Mouse (Mus musculus): ENCODE measurements around the gene Snx18. TPM values are rescaled to one million over a fixed set of nuclear protein-coding genes. Genes with fewer than 3 reads are reported as not detected.

Snx18 gene
- polyA plus RNA-seq, 1 experiment from 2014 or later: 8.3 TPM

DNA sequence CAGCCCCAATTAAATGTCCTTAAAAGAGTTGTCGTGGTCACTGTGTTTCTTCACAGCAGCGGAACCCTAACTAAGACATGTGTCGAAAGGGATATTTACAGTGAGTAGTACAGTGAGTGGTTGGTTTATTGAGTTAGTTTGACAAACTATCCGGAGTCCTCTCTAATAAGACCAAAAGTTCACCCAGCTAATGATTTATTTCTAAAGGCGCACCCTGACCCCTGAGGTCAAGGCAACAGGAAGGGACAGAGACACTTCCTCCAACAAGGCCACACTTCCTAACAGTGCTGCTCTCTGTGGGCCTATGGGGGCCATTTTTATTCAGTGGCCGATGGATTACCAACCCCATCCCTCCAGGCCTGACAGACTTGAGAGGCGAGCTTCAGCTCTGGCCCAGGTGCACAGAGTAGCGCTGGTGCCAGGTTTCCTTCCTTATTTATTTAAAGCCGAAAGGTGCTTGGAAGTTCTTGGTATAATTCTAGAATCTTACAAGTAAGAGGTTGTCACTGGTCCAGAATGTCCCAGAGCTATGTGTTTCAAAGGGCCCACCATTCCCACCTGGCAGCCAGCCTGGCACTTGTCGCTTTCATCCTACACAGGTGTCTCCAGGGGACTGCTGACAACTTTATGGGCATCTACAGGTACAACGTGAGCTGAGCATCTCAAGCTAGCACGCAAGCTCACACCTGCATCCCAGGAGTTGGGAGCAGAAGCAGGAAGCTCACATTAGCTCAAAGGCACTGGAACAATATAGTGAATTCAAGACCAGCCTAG lies 16.3 kb downstream of the Snx18 start:
- WGBS: 94% methylated on average over 12 of the region's 12 CpGs
- H3K4me1 ChIP-seq: peaks cover 19% of the 10 kb centered on the region
- H3K9me3 ChIP-seq (replicated peaks): no peaks in the 10 kb centered on the region
- H3K9ac ChIP-seq: no peak overlapping the region
- H3K36me3 ChIP-seq (ENCODE audit: poor library complexity, severe bottlenecking): peaks cover 7% of the 10 kb centered on the region; the same call in 1 of the 2 replicates
- no peak overlapping the region for H3K4me3 ChIP-seq
- H3K4me2 ChIP-seq: no peak overlapping the region
- ATAC-seq: no peak
- no peaks in the 10 kb centered on the region for H3K27me3 ChIP-seq
- no peak overlapping the region for H3K27ac ChIP-seq

DNA sequence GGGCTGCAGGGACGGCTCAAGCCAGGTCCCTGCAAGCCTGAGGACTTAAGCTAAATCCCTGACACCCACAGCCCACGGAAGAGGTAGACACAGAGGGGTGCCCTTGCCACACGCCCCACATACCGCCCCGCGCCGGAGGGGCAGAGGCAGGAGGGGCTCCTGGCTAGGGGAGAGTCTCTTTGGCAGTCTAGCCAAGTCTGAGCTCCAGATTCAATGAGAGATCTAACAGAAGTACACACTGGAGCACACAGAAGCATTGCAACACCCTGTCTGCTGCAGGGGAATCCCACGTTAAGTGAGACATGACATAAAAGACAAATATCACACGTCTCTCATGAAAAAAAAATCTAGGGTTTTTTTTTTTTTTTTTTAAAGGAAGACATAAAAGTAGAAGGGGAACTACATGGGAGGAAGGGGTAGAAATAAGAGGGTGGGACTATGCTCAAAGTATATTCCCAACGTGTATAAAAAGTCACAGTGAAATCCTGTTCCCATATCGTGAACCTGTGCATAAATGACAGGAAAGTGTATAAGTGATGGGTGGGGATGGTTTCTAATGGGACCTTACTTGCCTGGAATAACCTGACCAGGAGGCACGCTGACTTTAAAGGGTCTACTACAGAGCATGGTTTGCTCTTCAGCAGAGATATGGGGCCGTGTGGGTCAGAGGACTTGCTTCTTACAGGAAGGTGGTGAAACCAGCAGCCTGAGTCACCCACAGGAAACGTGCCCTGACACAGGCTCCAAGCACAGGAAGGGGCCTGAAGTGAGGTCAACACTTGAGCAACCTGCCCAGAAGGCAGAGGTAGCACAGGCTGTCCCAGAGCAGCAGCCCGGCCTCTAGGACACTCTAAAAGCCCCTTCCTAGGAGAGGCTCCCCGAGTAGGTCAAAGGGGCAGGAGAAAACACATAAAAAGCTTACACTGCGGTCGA lies 17.6 kb downstream of the Snx18 start:
- H3K9me3 ChIP-seq (replicated peaks): no peaks in the 10 kb centered on the region
- no peak for ATAC-seq
- H3K4me1 ChIP-seq: peaks cover 30% of the 10 kb centered on the region
- H3K4me2 ChIP-seq: no peak overlapping the region
- no peak overlapping the region for H3K9ac ChIP-seq
- H3K27me3 ChIP-seq: no peaks in the 10 kb centered on the region
- H3K36me3 ChIP-seq (ENCODE audit: poor library complexity, severe bottlenecking): 0 out of 2 replicates have a peak, but pooled peaks cover 4% of the 10 kb centered on the region
- no peak overlapping the region for H3K27ac ChIP-seq
- WGBS: 94% methylated on average over 18 of the region's 18 CpGs
- H3K4me3 ChIP-seq: no peak overlapping the region

DNA sequence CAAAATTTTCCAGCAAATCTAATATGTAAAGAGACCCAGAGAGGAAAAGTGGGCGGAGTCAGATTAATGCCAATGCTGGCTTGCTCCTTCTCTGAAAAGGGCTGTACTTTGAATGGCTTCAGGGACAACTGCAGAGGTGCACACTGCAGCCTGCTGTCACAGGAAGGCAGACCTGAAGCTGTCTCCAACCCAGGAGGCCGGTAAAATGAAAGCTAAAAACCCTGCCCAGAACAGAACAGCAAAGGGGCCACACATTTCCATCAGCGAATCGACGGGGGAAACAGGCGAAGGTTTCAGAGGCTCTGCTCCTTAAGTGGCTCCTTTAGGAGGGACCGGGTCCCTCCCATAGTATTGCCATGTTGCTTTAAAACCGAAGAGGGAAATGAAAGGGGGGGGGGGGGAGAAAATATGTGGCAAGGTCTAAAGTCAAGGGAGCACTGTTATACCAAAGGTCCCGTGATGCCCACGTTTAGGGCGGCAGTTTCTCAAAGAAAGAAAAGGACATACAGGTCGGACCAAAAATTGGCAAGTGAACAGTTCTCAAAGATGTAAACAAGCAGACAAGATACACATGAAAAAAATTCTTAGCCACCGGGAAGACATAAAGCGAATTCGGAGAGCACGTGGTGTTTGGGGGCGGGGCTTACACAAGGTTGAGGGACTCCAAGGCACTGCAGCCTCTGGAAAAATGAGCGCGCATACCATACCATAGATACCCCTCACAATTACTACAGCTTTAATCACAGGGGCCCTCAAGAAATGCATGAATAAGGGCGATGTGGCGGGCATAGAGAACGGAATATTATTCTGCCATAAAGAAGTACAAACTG lies 18.4 kb downstream of the Snx18 start:
- H3K4me3 ChIP-seq: no peak overlapping the region
- WGBS: 92% methylated on average over 22 of the region's 22 CpGs
- H3K9me3 ChIP-seq (replicated peaks): no peaks in the 10 kb centered on the region
- no peak overlapping the region for H3K27ac ChIP-seq
- 0 out of 2 replicates have a peak, but pooled peaks cover 4% of the 10 kb centered on the region for H3K36me3 ChIP-seq (ENCODE audit: poor library complexity, severe bottlenecking)
- no peak overlapping the region for H3K9ac ChIP-seq
- no peak overlapping the region for H3K4me2 ChIP-seq
- H3K27me3 ChIP-seq: no peaks in the 10 kb centered on the region
- no peak for ATAC-seq
- H3K4me1 ChIP-seq: peaks cover 38% of the 10 kb centered on the region

DNA sequence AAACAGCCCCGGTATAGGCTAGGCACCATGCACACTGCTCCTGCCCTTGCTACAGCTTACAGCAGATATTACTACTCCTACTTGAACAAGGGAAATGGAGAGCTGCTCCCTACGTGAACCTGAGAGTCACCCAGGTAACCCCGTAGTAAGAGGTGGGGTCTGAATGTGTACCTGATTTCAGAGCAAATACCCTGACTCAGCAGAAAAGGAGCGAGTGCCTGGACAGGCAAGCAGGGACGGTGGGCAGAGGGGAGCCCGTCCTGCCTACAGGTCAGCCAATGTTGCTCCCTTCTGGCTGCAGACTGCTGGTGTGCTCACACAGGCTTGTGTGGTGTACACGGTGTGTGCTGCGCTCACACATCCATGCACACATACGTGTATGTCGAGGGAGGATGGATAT lies 20.7 kb downstream of the Snx18 start:
- Histone ChIP-seq H3K4me1 (peaks cover 41% of the 10 kb centered on the region), H3K9ac (no peak overlapping the region), H3K27me3 (no peaks in the 10 kb centered on the region), H3K4me2 (no peak overlapping the region), H3K36me3 (ENCODE audit: poor library complexity, severe bottlenecking) (peaks cover 8% of the 10 kb centered on the region; the same call in 1 of the 2 replicates), H3K27ac (no peak overlapping the region), H3K9me3 (replicated peaks) (no peaks in the 10 kb centered on the region), H3K4me3 (no peak overlapping the region)
- 93% methylated on average over 10 of the region's 10 CpGs for WGBS
- no peak for ATAC-seq

DNA sequence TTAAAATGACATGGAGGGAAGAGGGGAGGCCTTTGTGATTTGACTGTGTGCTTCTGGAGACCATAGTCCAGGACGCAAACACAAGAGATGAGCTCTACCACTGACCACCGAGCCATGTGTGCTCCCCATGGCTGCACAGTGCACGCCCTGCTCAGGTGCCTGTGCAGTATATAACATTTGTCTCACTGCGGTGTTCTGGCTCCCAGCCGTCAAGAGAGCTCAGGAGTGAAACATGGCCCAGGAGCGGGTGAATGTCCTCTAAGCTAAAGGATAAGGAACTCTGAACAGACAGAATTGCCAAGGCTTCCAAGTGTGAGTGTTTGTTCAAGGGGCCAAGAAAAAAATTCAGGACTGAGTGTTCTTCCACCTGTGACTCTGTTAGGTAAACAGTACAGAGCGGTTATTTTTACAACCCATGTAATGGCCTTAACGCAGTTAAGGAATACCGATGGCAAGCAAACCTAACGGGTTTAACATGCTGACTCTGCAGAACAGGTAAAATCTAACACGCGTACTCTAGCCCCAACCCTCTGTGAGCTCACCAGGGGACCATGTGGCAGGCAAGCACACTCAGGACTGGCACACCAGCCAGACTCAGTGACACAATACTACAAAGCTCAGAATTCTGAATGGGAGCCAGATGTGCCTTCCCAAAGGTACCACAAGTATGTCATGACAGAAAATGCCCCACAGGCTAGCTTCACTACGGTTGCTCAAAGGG lies 21.4 kb downstream of the Snx18 start:
- no peak overlapping the region for H3K4me3 ChIP-seq
- peaks cover 10% of the 10 kb centered on the region for H3K36me3 ChIP-seq (ENCODE audit: poor library complexity, severe bottlenecking)
- no peaks in the 10 kb centered on the region for H3K27me3 ChIP-seq
- H3K4me1 ChIP-seq: peaks cover 41% of the 10 kb centered on the region
- H3K4me2 ChIP-seq: no peak overlapping the region
- no peak overlapping the region for H3K27ac ChIP-seq
- no peaks in the 10 kb centered on the region for H3K9me3 ChIP-seq (replicated peaks)
- no peak overlapping the region for H3K9ac ChIP-seq
- ATAC-seq: no peak
- 88% methylated on average over 13 of the region's 13 CpGs for WGBS

DNA sequence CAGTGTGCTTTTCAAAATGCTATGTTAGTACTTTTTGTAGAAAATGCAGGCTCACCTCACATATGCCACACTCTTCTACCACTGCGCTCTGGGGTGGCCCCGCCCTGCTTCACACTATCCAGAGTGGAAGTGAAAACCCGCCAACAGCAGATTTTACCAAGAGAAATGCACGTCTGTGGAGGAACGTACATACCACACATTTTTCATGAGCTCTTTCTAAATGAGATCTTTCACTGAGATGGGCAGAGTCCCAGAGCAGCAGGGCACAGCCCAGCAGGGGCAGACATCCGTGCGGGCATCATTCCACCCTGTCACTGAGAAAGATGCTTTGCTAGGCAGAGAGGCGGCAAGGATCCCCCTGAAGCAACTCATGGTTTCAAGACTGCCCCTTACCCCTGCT lies 22.4 kb downstream of the Snx18 start:
- H3K4me2 ChIP-seq: no peak overlapping the region
- H3K9me3 ChIP-seq (replicated peaks): no peaks in the 10 kb centered on the region
- H3K36me3 ChIP-seq (ENCODE audit: poor library complexity, severe bottlenecking): peaks cover 6% of the 10 kb centered on the region
- no peak overlapping the region for H3K27ac ChIP-seq
- 69% methylated on average over 8 of the region's 8 CpGs for WGBS
- no peak overlapping the region for H3K9ac ChIP-seq
- H3K4me3 ChIP-seq: no peak overlapping the region
- peaks cover 41% of the 10 kb centered on the region for H3K4me1 ChIP-seq
- peak; percentile 33 for ATAC-seq
- H3K27me3 ChIP-seq: no peaks in the 10 kb centered on the region

DNA sequence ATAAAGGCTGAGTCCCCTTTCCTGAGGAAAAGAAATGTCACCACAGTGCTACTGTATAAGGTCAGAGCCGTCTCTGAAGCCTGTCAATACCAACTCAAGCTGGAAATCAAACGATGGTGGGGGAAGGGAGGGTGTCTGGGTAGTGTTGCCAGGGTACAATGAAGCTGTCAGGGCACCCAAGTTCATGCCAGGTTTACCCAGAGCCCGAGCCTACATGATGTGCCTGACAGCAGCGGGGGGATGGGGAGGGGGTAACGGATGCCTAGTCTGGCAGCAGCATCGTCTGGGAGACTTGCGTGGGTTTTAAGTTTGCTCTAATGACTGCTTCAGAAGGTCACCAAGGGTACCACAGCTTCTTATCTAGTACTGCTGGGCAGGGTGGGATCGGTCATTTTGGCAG lies 23.1 kb downstream of the Snx18 start:
- WGBS: 66% methylated on average over 8 of the region's 8 CpGs
- peaks cover 41% of the 10 kb centered on the region for H3K4me1 ChIP-seq
- H3K27ac ChIP-seq: no peak overlapping the region
- no peaks in the 10 kb centered on the region for H3K27me3 ChIP-seq
- peaks cover 13% of the 10 kb centered on the region for H3K36me3 ChIP-seq (ENCODE audit: poor library complexity, severe bottlenecking)
- no peak overlapping the region for H3K4me3 ChIP-seq
- no peak overlapping the region for H3K4me2 ChIP-seq
- no peak overlapping the region for H3K9ac ChIP-seq
- ATAC-seq: peak; percentile 61
- H3K9me3 ChIP-seq (replicated peaks): no peaks in the 10 kb centered on the region

DNA sequence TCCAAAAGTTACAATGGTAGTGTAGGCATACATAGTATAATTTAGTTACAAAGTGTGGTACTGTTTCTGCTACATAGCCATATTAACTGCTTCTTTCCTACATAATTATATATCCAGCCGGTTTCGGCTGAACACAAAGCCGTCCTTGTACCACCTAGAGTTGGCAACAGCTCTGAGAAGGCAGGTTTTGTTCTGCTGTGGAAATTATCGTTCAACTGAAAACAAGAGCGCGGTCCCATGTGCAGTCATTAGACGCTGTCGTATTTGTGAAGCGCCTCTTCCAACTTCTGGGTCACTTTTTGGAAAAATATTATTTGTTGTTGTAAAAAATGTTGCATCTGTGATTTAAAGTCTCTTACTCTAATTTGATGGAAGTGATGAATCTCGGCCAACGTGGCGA lies 24.0 kb downstream of the Snx18 start:
- no peaks in the 10 kb centered on the region for H3K27me3 ChIP-seq
- no peak overlapping the region for H3K27ac ChIP-seq
- no peak; the same call in 1 of the 2 replicates for ATAC-seq
- WGBS: 65% methylated on average over 12 of the region's 12 CpGs
- H3K36me3 ChIP-seq (ENCODE audit: poor library complexity, severe bottlenecking): peaks cover 15% of the 10 kb centered on the region
- H3K4me2 ChIP-seq: no peak overlapping the region
- no peak overlapping the region for H3K4me3 ChIP-seq
- no peak overlapping the region for H3K9ac ChIP-seq
- no peaks in the 10 kb centered on the region for H3K9me3 ChIP-seq (replicated peaks)
- peaks cover 41% of the 10 kb centered on the region for H3K4me1 ChIP-seq

DNA sequence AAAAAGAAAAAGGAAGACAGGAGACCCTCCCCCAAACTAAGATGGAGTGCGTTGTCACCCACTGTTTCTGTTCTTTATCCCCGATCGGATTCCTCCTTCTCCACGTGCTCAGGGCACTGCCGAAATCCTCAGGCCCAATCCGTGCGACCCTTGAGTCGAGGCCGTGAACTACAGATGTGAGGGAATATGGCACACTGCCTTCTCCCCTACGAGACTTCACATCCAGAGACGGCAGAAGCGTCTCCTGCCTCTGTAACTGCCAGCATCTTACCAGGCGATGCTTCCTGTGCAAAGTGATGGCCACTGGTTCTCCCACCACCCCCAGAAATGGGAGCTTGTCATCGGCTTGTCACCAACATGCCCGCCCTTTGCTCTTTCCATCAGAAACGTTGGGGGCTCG lies 24.7 kb downstream of the Snx18 start:
- Histone ChIP-seq H3K27me3 (no peaks in the 10 kb centered on the region), H3K4me3 (no peak overlapping the region), H3K27ac (no peak overlapping the region), H3K4me1 (peaks cover 39% of the 10 kb centered on the region), H3K36me3 (ENCODE audit: poor library complexity, severe bottlenecking) (peaks cover 15% of the 10 kb centered on the region), H3K9me3 (replicated peaks) (no peaks in the 10 kb centered on the region), H3K9ac (no peak overlapping the region), H3K4me2 (no peak overlapping the region)
- 93% methylated on average over 17 of the region's 17 CpGs for WGBS
- no peak for ATAC-seq

DNA sequence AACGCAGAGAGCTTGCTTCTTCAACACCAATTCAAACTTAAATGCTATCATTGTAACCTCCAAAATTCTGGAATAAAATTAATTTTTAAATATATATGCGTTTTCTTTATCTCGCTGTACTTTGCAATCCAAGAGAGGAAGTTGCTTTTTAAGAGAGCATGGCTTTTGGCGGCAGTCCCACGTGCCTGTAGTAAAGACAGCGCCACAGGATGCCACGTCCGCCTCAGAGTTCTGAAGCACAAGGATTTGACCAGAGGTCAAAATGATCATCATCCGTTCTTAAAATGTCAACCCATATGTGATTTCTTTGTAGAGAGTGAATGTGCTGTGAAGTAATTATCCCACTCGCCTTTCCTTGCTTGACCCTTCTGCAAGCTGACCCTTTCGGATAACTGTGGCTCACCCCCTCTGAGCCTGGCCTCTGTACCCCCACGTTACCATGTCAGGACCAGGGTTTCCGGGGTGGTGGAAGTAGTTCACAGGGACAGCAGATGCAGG lies 25.6 kb downstream of the Snx18 start:
- 92% methylated on average over 13 of the region's 13 CpGs for WGBS
- Histone ChIP-seq H3K27ac (no peak overlapping the region), H3K4me1 (peaks cover 43% of the 10 kb centered on the region), H3K9ac (no peak overlapping the region), H3K4me3 (no peak overlapping the region), H3K9me3 (replicated peaks) (no peaks in the 10 kb centered on the region), H3K4me2 (no peak overlapping the region), H3K36me3 (ENCODE audit: poor library complexity, severe bottlenecking) (peaks cover 15% of the 10 kb centered on the region), H3K27me3 (no peaks in the 10 kb centered on the region)
- no peak for ATAC-seq

DNA sequence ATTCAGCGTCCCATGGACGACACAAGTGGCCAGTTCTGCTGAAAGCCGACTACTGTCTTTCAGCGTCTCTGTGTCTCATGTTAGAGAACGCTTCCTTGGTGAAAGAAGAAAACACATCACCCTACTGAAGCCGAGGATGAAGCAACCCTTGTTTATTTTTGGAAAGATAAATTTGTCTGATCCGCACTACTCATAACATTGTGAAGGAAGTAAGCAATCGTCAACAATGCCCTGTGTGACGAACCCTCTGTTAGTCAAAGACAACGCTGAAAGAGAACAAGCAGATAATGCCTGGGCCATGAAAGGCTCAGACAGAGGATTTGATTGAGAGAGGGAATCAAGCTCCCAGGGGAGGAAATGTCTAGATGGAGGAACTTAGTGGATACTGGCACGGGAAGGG lies 27.0 kb downstream of the Snx18 start:
- Histone ChIP-seq H3K36me3 (ENCODE audit: poor library complexity, severe bottlenecking) (peaks cover 15% of the 10 kb centered on the region), H3K4me2 (no peak overlapping the region), H3K27ac (no peak overlapping the region), H3K9ac (no peak overlapping the region), H3K27me3 (no peaks in the 10 kb centered on the region), H3K4me3 (no peak overlapping the region), H3K9me3 (replicated peaks) (no peaks in the 10 kb centered on the region), H3K4me1 (peaks cover 46% of the 10 kb centered on the region)
- ATAC-seq: no peak
- WGBS: 87% methylated on average over 11 of the region's 11 CpGs

All from forebrain, embryonic 13.5 days (tissue).